Mouse (Mus musculus) forebrain, embryonic 14.5 days (tissue): ENCODE data around the gene Dtymk. TPM values are rescaled to one million over a fixed set of nuclear protein-coding genes. Genes with fewer than 3 reads are reported as not detected.

Source experiments
- ATAC-seq: fragments of 200-750 bp; cut with Nextera tagmentation; 2 replicates; pipeline ENCODE4 v1.8.0; 2017; ENCODE audit warnings: mild to moderate bottlenecking, moderate library complexity
- DNase-seq: peaks from one replicate; pipeline ENCODE4 v3.0.0-alpha.2; 2015; ENCODE audit warnings: low spot score
- H3K27ac ChIP-seq: fragments of 300-500 bp; sonication (generic); 2 replicates; pipeline ENCODE4 v1.5.1; 2014; ENCODE audit warnings: low read depth, mild to moderate bottlenecking, control low read depth, low read length, moderate library complexity
- H3K27me3 ChIP-seq: fragments of 300-500 bp; sonication (generic); replicated peaks from 2 replicates; pipeline ENCODE4 v1.6.1; 2014; ENCODE audit warnings: low read length, control low read depth, mixed read lengths; ENCODE audit not compliant: control insufficient read depth, insufficient read depth
- H3K36me3 ChIP-seq: fragments of 300-500 bp; sonication (generic); 2 replicates; pipeline ENCODE4 v1.6.1; 2014; ENCODE audit warnings: low read length, control low read depth; ENCODE audit not compliant: control insufficient read depth, insufficient read depth
- H3K4me1 ChIP-seq: fragments of 300-500 bp; sonication (generic); 2 replicates; pipeline ENCODE4 v1.6.1; 2014; ENCODE audit warnings: antibody characterized with exemption, low read length, control low read depth; ENCODE audit not compliant: control insufficient read depth, insufficient read depth
- H3K4me2 ChIP-seq: fragments of 300-500 bp; sonication (generic); 2 replicates; pipeline ENCODE4 v1.6.1; 2014; ENCODE audit warnings: mild to moderate bottlenecking, control low read depth, low read length
- H3K4me3 ChIP-seq: fragments of 300-500 bp; sonication (generic); 2 replicates; pipeline ENCODE4 v1.5.1; 2014; ENCODE audit warnings: low read depth, low read length, control low read depth
- H3K9ac ChIP-seq: fragments of 300-500 bp; sonication (generic); 2 replicates; pipeline ENCODE4 v1.6.1; 2014; ENCODE audit warnings: mild to moderate bottlenecking, low read length, control low read depth, moderate library complexity
- H3K9me3 ChIP-seq: fragments of 300-500 bp; sonication (generic); replicated peaks from 2 replicates; pipeline ENCODE4 v1.6.1; 2016; ENCODE audit warnings: low read length, control low read depth, mixed read lengths; ENCODE audit not compliant: control insufficient read depth
- WGBS: fragments of 180-500 bp; shearing (Covaris S2); extraction: QIAGEN DNeasy Blood & Tissue Kit; methylation state at CpG from one replicate; pipeline ENCODE4 v1.1.7; 2014; 5-methylcytosine and 5-hydroxymethylcytosine counted together
- polyA plus RNA-seq: library from polyadenylated mRNA; unstranded; fragments of >200 nt; fragmentation: Nextera tagmentation; extraction: Ambion mirVana; gene quantifications from 2 replicates; pipeline ENCODE4 v1.2.1, GENCODE M21; 2014

The Dtymk gene
- polyA plus RNA-seq, 1 experiment from 2014 or later = 185 TPM

- Histone ChIP-seq H3K36me3 (no peaks in the 10 kb centered on the region), H3K4me3 (no peak overlapping the region; the same call in 1 of the 2 replicates), H3K4me2 (peak overlapping the region; percentile 59), H3K9me3 (no peaks in the 10 kb centered on the region), H3K27me3 (no peaks in the 10 kb centered on the region), H3K9ac (no peak overlapping the region), H3K27ac (no peak overlapping the region), H3K4me1 (peaks cover 15% of the 10 kb centered on the region)
- DNase-seq = no peak
- no peak for ATAC-seq
Observed at GRCm38 (mm10) chr1:93756154-93756553, 45.6 kb downstream of the Dtymk start.

- H3K27me3 ChIP-seq = no peaks in the 10 kb centered on the region
- H3K4me1 ChIP-seq = peaks cover 15% of the 10 kb centered on the region
- no peaks in the 10 kb centered on the region for H3K9me3 ChIP-seq
- no peak overlapping the region for H3K27ac ChIP-seq
- peak overlapping the region; percentile 91 for H3K9ac ChIP-seq
- DNase-seq (no peak), ATAC-seq (no peak)
- peaks cover under 1% of the 10 kb centered on the region for H3K36me3 ChIP-seq
- peak overlapping the region; percentile 96 for H3K4me3 ChIP-seq
- peak overlapping the region; percentile 59 for H3K4me2 ChIP-seq
- 25% methylated on average over 7 of the region's 7 CpGs for WGBS
Observed at GRCm38 (mm10) chr1:93755618-93756017, 46.1 kb downstream of the Dtymk start.

- ATAC-seq = no peak
- peak overlapping the region; percentile 91 for H3K9ac ChIP-seq
- no peaks in the 10 kb centered on the region for H3K27me3 ChIP-seq
- under 1% methylated on average over 13 of the region's 13 CpGs for WGBS
- H3K4me1 ChIP-seq = peaks cover 15% of the 10 kb centered on the region
- H3K4me3 ChIP-seq = peak overlapping the region; percentile 96
- no peaks in the 10 kb centered on the region for H3K9me3 ChIP-seq
- H3K4me2 ChIP-seq = peak overlapping the region; percentile 59
- peak overlapping the region; percentile 82 for H3K27ac ChIP-seq
- peaks cover 4% of the 10 kb centered on the region for H3K36me3 ChIP-seq
- DNase-seq = peak; percentile 32
Observed at GRCm38 (mm10) chr1:93755291-93755610, 46.5 kb downstream of the Dtymk start.

- DNase-seq (peak; percentile 93), ATAC-seq (peak; percentile 95)
- peak within 1 kb of the TSS; percentile 82 for H3K27ac ChIP-seq
- H3K4me1 ChIP-seq = peaks cover 15% of the 10 kb centered on the region
- under 1% methylated on average over 101 of the region's 121 CpGs for WGBS
- peaks cover 9% of the 10 kb centered on the region for H3K36me3 ChIP-seq
- peak within 1 kb of the TSS; percentile 96 for H3K4me3 ChIP-seq
- no peaks in the 10 kb centered on the region for H3K27me3 ChIP-seq
- H3K9ac ChIP-seq = peak within 1 kb of the TSS; percentile 91
- H3K9me3 ChIP-seq = no peaks in the 10 kb centered on the region
- H3K4me2 ChIP-seq = peak within 1 kb of the TSS; percentile 86
Observed at GRCm38 (mm10) chr1:93754573-93755290, 47.0 kb downstream of the Dtymk start, which contains the start of gene Thap4. Thap4 (minus strand) TSS chr1:93754864.

GRCm38 (mm10) chr1:93753911-93754572 lies 47.7 kb downstream of the Dtymk start:
- Histone ChIP-seq H3K9me3 (no peaks in the 10 kb centered on the region), H3K4me1 (peaks cover 15% of the 10 kb centered on the region), H3K27ac (peak overlapping the region; percentile 82), H3K27me3 (no peaks in the 10 kb centered on the region), H3K4me3 (peak overlapping the region; percentile 96), H3K36me3 (peaks cover 16% of the 10 kb centered on the region), H3K4me2 (peak overlapping the region; percentile 86), H3K9ac (peak overlapping the region; percentile 91)
- ATAC-seq (peak; percentile 41), DNase-seq (peak; percentile 42)
- WGBS = under 1% methylated on average over 56 of the region's 59 CpGs

GRCm38 (mm10) chr1:93751290-93751689 lies 50.4 kb downstream of the Dtymk start, which contains the start of gene Atg4b:
Atg4b (plus strand) TSS chr1:93751500.
- Histone ChIP-seq H3K4me1 (peaks cover 12% of the 10 kb centered on the region), H3K9ac (no peak within 1 kb of the TSS), H3K9me3 (no peaks in the 10 kb centered on the region), H3K36me3 (peaks cover 26% of the 10 kb centered on the region), H3K27me3 (no peaks in the 10 kb centered on the region), H3K4me2 (no peak within 1 kb of the TSS), H3K4me3 (no peak within 1 kb of the TSS), H3K27ac (no peak within 1 kb of the TSS)
- DNase-seq (no peak), ATAC-seq (no peak)
- 75% methylated on average over 6 of the region's 6 CpGs for WGBS

- Histone ChIP-seq H3K4me1 (peaks cover 4% of the 10 kb centered on the region), H3K9me3 (no peaks in the 10 kb centered on the region)
- no peak for DNase-seq
Observed at GRCm38 (mm10) chr1:93748539-93748938, 53.2 kb downstream of the Dtymk start.

GRCm38 (mm10) chr1:93746179-93746578 lies 55.6 kb downstream of the Dtymk start:
- H3K27me3 ChIP-seq = no peaks in the 10 kb centered on the region
- no peak overlapping the region for H3K4me2 ChIP-seq
- H3K36me3 ChIP-seq = peaks cover 26% of the 10 kb centered on the region
- no peak overlapping the region for H3K27ac ChIP-seq
- no peak overlapping the region for H3K4me3 ChIP-seq
- H3K9me3 ChIP-seq = no peaks in the 10 kb centered on the region
- ATAC-seq (no peak), DNase-seq (no peak)
- no peak overlapping the region for H3K9ac ChIP-seq
- H3K4me1 ChIP-seq = no peaks in the 10 kb centered on the region
- 86% methylated on average over 5 of the region's 5 CpGs for WGBS

More at GRCm38 (mm10) chr1:93748539-93748938, 53.2 kb downstream of the Dtymk start:
- Histone ChIP-seq H3K36me3 (peaks cover 26% of the 10 kb centered on the region), H3K4me2 (no peak overlapping the region), H3K27me3 (no peaks in the 10 kb centered on the region), H3K9ac (no peak overlapping the region), H3K4me3 (no peak overlapping the region), H3K27ac (no peak overlapping the region)
- no peak for ATAC-seq
- 97% methylated on average over 1 of the region's 1 CpGs for WGBS

GRCm38 (mm10) chr1:93742910-93743309 lies 58.8 kb downstream of the Dtymk start:
- Histone ChIP-seq H3K36me3 (no peaks in the 10 kb centered on the region), H3K4me3 (no peak overlapping the region), H3K27ac (no peak overlapping the region), H3K4me2 (no peak overlapping the region), H3K9ac (no peak overlapping the region), H3K9me3 (no peaks in the 10 kb centered on the region), H3K27me3 (no peaks in the 10 kb centered on the region), H3K4me1 (no peaks in the 10 kb centered on the region)
- DNase-seq = no peak
- ATAC-seq = no peak
